Mouse (Mus musculus) spleen, postnatal 36 days (tissue): Measurements from ENCODE around the gene Cxcr4.

ENCODE experiments used
- DNase-seq, 2 experiments: peaks; one replicate each; pipeline ENCODE4 v3.0.0; 2022; ENCODE audit warnings: low spot score in 2 of 2, mixed read lengths in 1 of 2

Cxcr4 gene

DNA sequence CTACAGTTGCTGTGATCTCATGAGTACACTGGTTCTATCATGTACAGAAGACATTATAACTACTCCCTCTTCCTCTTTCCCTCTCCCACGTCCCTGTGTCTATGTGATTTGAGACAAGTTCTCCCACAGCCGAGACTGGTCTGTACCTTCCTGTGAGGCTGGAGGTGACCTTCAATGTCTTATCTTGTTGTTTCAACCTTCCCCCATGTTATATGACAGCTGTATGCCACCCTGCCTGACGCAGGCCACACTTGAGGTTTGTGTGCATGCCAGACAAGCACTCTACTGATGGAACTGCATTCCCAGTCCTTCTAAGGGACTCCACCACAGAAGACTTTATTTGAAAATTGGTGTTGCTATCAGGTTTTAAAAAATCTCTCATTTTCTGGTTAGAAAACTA, 21.1 kb downstream of the Cxcr4 start:
- DNase-seq: no peak

DNA sequence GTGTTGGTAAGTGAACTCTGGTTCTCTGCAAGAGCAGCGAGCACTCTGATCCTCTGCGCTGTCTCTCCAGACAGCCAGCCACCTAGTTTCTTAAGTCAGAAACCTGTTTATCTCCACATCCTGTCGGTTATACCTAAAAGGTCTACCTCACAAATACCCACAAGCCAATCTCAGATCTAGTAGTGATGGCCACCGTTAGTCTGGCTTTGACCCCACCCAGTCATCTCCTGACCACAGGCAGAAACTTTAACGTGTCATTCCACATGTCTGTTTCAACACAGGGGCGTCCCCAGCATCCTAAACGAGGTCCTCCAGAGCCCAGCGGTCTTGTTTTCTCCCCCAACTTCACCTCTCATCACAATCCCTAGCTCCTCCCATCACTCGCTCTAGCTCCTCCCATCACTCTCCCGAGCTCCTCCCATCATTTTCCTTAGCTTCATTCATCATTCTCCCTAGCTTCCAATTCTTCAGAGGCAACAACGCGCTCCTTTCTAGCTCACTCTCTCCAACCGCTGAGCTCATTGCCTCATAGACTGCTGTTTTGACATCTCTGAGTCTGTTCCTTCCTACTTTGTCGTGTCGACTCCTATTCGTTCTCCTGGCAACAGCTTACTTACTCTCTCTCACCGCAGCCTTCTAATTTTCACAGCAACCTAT, 22.0 kb downstream of the Cxcr4 start:
- no peak for DNase-seq

DNA sequence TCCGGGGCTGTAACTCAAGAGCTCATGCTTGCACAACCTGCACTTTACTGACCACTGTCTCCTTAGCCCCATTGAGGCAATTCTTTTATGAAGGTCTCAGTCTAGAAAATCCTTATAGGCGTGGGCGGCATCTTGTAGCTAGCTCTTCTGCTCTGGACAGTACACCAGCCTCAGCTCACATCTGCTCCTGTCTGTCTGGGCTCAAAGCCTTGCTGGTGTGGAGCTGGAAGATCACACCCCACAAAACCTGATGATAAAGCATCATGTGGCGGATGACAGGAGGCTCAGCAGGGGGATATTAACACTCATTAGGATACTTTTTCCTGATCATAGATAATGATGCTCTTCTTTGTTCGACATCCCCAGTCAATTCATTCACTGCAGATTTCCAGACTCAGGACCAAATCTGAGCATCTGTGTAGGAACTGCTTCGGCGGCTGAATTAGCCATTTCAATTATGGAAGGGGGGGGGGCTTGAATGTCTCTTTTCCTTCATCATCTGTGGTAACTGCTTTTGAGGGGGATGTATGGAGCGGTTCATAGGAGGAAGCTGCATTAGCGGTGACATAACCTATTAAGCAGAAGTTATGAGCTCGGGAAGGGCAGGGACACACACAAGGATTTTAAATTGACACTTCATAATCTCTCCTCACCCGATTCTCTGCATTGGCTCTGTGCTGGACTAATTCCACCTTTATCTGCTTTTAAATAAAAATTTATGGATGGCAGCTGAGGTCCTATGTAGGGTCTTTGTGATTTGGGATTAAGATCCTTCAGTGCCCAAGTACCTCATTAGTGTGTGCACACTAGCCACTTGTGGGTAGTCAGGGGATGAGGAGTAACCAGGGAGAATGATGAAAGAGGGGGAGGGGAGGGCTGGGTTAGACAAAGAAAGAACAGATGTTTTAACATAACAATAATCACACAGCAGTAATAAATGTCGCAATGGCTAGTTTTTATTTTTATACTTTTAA, 24.6 kb downstream of the Cxcr4 start:
- no peak for DNase-seq

DNA sequence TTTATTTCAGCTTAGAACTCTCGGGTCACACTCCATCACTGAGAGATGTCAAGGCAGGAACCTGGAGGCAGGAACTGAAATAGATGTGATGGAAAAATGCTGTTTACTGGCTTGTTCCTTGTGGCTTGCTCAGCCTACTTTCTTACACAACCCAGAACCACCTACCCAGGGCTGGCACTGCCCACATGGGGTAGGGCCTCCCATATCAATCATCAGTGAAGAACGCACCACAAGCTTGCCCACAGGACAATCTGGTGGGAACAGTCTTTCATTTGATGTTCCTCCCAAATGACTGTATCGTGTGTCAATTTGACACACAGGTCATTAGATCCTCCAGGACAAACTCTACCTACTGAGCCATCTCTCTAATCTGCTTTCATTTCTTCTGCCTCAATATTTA, 28.2 kb downstream of the Cxcr4 start:
- DNase-seq: no peak

DNA sequence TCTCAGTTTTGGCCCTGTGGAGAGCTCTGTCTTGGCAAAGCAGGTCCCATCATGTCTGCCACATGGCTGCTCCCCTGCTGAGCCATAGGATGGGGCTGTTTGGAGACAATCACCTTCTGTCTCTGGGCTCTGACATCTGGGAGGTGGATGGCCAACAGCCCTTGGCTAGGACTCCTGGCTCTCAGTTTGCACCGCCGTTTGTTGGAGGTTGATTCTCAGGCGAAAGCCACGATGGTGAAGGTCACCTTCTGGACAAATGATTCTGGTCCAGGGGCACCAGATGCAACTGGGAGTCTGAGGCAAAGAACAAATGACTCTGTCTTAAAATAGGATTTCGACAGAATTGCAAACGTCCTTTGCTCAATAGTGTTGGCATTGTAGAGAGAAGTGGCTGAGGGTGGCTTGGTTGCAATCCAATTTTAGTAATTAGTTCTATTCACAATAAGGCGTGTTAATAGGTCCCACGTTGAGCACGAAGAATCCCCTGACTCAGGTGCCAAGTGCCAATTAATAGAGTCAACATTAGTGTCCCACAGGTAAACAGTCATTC, 30.7 kb downstream of the Cxcr4 start:
- no peak for DNase-seq

DNA sequence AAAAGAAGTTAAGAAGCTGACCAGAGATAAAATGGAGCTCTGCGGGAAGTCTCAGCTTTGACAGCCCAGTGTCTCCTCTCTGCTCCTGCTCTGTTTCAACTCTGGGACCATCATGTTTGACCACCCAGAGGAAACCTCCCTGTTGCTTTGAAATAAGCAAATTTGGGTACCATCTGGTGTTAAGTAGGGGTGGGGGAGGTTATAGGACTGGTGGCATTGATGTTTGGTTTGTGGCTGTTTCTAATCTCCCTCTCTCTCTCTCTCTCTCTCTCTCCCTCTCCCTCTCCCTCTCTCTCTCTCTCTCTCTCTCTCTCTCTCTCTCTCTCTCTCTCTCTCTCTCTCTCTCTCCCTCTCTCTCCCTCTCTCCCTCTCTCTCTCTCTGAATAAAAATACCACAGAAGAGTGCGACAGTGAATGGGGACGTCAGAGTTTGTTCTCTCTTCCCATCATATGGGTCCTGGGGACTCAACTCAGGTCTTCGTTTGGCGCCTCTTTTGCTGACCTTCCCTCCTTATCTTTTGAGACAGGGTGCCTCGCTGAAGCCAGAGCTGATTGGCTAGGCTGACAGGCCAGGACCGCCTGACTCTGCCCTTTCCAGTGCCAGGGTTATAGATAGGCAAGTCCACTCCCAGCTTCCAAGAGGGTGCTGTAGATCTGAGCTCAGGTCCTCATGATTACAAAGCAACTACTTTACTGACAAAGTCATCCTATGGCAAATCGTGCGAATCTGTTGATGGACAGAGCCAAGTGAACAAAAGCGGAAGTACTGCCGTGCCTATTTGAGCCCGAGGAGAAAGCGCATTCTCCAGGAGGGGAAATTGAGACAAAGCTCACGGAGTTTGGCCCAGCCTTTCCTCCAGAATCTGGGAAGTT, 31.4 kb downstream of the Cxcr4 start:
- peak; percentile 61 to 77 for DNase-seq

DNA sequence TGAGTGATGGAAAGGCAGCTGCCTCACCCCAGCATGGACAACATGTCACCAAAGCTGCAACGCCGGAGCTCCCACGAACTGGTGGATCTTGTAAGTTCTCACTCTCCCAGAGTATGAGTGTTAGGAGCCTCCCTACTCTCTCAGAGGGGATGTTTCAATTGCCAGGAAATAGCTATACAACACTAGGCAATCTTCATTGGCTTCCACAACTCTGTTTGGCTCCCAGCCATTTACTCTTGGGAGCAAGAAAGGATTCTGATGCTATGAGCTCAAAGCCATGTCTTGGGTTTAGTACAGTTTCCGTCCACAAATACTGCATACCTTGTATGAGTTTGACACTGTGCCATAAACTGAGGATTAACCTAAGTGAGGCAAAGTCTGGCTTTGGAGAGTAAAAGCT, 34.1 kb downstream of the Cxcr4 start:
- DNase-seq: no peak

DNA sequence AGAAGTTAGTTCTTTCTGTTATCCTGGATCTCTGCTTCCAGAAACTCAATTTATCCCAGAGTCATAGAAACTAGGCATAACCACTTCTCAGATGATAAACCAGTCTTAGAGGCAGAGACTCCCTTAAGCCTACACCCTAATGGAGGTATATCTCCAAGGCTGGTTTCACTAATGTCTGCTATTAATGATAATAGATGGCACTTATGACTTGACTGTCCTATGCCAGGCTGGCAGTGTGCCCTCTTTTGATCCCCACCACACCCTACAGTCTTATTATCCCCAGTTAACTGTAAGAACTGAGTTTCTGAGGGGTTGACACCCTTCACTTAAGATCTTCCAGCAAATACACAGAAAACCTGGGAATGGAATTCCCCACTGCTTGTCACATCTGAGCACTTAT, 39.5 kb downstream of the Cxcr4 start:
- peak; percentile 31 to 63 for DNase-seq

DNA sequence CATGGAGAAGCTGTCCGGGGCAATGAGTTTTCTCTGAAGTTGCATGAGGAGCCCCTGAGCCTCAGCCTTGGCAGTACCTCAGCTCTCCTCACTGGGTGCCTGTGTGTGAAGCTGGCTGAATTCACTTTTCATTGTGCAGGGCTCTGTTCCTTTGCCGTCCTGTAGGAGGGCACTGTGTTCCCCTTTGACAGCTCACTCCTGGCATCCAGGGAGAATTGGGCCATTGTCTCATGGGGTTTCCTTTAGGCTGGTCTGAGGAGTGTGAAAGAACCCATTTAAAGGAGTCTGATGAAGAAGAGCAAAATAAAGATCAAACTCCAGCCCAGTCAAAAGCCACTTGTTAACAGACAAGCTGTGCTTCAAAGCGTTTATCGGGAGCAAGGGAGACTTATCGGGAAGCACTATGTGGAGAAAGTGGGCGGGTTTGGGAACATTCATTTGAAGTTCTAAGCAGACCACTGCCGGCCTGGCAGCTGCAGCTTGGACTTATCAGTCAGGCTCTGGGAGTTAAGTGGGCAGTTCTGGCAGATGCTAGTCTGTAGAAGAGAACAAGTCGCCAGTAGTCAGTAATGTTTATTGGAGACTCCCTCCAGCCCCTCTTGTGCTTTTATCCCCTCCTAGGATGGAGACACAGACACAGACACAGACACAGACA, 40.2 kb downstream of the Cxcr4 start:
- DNase-seq: no peak

DNA sequence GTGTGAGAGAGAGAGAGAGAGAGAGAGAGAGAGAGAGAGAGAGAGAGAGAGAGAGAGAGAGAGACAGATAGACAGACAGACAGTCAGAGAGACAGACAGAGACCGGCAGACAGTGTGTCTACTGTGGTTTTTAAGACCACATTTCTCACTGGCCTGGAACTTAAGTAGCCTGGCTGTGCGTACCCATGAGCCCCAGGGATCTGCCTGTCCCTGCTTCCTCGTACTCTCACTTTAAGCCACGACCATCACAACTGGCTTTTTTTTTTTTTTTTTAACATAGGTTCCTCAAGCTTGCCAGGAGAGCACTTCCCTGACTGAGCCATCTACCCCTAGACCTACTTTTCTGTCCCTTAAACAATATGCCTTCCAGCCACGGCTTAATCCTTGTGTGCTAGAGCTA, 42.7 kb downstream of the Cxcr4 start:
- no peak for DNase-seq

DNA sequence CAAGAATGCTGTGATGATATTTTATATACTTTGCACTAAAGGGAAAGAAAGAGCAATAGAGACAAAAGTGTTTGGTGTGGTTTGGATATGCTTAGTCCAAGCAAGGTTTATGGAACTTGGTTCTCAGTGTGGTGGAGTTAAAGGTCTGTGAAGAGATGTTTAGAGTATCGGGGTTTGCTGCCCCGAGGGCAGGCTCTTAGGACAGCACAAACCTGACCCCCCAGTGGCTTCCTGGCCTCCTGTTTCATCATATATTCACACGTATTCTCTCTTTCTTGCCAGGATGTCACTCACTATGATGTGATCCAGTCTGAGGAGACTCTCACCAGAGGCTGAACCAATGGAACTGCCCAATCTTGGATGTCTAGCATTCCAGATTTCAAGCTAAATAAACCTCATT, 43.1 kb downstream of the Cxcr4 start:
- no peak for DNase-seq

DNA sequence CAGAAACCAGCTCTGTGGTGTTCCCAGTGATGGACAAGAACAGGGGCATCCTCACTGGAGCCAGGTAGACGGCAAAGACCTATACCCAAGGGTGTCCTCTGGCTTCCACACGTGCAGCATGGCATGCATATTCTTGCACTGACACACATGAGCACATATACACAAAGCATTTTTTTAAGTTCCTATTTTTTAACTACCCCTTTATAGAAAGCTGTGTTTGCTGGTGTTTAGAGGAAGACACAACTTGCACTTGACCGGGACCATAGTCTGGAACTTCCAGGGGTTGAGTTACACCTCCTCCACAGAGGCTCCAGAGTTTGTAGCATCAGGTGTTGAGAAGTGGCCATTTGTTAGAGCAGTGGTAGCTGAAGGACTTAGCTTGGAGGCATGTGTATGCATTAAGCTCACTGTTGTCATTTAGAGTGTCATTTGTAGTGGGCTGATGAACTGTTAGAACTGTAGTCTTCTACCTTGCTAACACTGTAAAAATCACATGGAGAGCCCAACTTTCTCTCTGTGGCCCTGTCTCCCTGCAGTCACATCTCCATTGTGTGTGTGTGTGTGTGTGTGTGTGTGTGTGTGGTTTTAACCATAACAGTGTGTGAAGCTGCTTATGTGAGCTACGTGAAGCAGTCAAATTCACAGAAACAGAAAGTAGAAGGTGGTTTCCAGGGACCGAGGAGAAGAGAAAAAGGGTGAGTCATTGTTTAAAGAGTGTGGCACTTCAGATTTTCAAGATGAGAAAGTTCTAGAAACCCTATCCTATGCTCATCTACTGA, 43.7 kb downstream of the Cxcr4 start:
- peak; percentile 25 to 33 for DNase-seq

DNA sequence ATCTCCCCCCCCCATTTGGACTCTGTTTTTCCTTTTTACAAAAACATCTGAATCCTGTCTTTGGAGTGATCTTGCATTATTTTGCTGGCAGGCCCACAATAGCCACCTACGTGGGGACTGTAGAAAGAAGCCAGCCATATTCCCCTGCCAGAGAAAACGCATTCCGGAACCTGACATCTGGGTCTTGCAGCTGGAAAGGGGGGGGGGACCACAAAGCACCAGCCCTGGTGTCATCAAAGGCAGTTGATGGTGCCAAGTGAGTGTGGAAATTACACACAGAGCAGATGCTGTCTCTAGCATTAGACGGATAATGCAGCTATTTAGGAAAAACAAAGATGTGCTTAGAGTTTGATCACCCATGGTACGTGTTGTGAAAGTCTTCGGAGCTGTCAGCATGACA, 46.4 kb downstream of the Cxcr4 start:
- DNase-seq: no peak

DNA sequence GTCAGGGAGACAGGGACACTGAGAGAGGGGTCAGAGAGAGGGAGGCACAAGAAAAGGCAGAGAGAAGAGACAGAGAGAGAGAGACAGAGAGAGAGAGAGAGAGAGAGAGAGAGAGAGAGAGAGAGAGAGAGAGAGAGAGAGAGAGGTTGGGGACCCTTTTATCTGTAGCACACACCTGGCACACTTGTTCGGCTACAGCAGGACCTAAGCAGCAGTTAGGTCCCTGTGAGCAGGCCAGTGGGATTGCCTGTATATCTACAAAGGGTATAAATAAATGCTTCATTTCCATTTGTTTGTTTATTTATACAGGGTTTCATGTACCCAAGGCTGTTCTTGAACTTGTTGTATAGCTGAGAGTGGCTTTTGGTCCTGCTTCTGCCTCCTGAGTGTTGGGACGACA, 49.0 kb downstream of the Cxcr4 start:
- no peak for DNase-seq

DNA sequence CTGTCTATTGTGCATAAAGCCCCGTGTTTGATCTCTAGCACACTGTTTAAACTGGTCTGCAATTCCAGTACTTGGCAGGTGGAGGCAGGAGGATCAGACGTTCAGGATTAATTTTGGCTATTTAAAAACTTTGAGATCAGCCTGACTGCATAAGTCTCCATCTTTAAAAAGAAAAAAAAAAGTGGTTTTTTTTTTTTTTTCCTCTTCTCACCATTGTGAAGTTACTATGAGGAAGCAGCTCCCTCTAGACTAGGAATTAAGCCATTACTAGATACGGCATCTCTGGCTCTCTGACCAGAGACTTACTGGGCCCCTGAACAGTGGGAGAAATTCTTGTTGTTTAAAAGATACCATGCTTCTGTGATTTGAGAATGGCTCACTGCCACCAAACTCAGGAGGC, 49.5 kb downstream of the Cxcr4 start:
- DNase-seq: no peak

DNA sequence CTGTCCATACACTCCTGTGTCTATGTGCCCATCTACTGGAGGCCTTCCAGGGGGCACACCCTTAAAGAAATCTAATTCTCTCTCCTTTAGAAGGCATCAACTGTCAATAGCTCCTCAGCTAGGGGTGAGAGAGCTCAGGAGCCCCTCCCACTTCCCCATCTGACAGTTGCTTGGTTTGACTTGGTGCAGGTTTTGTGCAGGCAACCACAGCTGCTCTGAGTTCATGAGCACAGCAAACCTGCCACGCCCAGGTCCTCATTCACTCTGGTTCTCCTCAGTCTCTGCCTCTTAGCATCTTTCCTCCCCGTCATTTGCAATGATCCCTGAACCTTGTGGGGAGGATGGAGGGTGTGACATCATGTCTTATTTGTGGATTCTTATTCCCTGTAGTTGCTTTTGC, 51.9 kb downstream of the Cxcr4 start:
- peak; percentile 55 to 60 for DNase-seq

DNA sequence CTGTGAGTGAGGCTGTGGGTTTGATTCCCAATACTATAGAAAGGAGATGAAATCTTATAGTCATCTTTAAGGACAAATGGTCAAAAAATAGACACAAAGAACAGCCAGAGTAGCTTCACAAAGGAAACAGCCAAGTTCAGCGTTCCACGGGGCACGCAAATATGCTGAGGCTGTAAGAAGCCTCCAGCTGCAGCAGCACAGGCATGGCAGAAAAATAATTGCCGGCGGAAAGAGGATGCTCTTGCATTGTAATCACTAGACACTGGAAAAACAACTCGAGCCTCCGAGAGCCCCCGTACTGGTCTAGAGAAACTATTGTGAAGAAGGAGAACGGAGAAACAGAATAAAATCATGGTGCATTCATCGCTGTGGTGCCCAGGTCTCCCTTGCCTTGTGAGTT, 52.5 kb downstream of the Cxcr4 start:
- no peak for DNase-seq
